Mouse (Mus musculus) lung, postnatal 25 days (tissue): ENCODE data around the gene Prf1.

ENCODE experiments used
- DNase-seq: peaks from one replicate; pipeline ENCODE4 v3.0.0; 2022; ENCODE audit warnings: low spot score

Prf1 gene

GRCm38 (mm10) chr10:61297477-61297876 lies at the start of gene Prf1:
Gene Prf1 (plus strand): TSS chr10:61297833.
- DNase-seq, result peak; percentile 39

- DNase-seq, result no peak
These were observed 49.0 kb upstream of the Prf1 start for GRCm38 (mm10) chr10:61248596-61249114.

GRCm38 (mm10) chr10:61249951-61250350 lies 47.7 kb upstream of the Prf1 start:
- no peak for DNase-seq

GRCm38 (mm10) chr10:61254761-61255160 lies 42.9 kb upstream of the Prf1 start:
- DNase-seq, result no peak

- no peak for DNase-seq
These were observed 42.4 kb upstream of the Prf1 start for GRCm38 (mm10) chr10:61255190-61255589.

GRCm38 (mm10) chr10:61256665-61257064 lies 41.0 kb upstream of the Prf1 start:
- DNase-seq, result no peak

GRCm38 (mm10) chr10:61258131-61258530 lies 39.5 kb upstream of the Prf1 start:
- DNase-seq, result no peak

GRCm38 (mm10) chr10:61261229-61262156 lies 36.1 kb upstream of the Prf1 start:
- DNase-seq, result no peak

- no peak for DNase-seq
These were observed 34.0 kb upstream of the Prf1 start for GRCm38 (mm10) chr10:61263606-61264005.

- DNase-seq, result no peak
These were observed 30.3 kb upstream of the Prf1 start for GRCm38 (mm10) chr10:61267378-61267777.

GRCm38 (mm10) chr10:61272089-61272626 lies 25.5 kb upstream of the Prf1 start:
- no peak for DNase-seq

- DNase-seq, result no peak
These were observed 25.0 kb upstream of the Prf1 start for GRCm38 (mm10) chr10:61272631-61273030.

- no peak for DNase-seq
These were observed 24.4 kb upstream of the Prf1 start, which contains the start of gene Adamts14 for GRCm38 (mm10) chr10:61273081-61273843. Gene Adamts14 (minus strand): TSS chr10:61273438.

GRCm38 (mm10) chr10:61273844-61274215 lies 23.8 kb upstream of the Prf1 start:
- DNase-seq, result no peak

GRCm38 (mm10) chr10:61274532-61274931 lies 23.1 kb upstream of the Prf1 start:
- no peak for DNase-seq

- DNase-seq, result peak; percentile 49
These were observed 21.9 kb upstream of the Prf1 start for GRCm38 (mm10) chr10:61275669-61276110.

GRCm38 (mm10) chr10:61277051-61277450 lies 20.6 kb upstream of the Prf1 start:
- DNase-seq, result no peak

GRCm38 (mm10) chr10:61277918-61278674 lies 19.5 kb upstream of the Prf1 start:
- DNase-seq, result peak; percentile 52

- no peak for DNase-seq
These were observed 16.5 kb upstream of the Prf1 start for GRCm38 (mm10) chr10:61281115-61281514.

- DNase-seq, result no peak
These were observed 13.3 kb upstream of the Prf1 start for GRCm38 (mm10) chr10:61284309-61284708.

GRCm38 (mm10) chr10:61285271-61285670 lies 12.4 kb upstream of the Prf1 start:
- peak; percentile 50 for DNase-seq

- no peak for DNase-seq
These were observed 11.4 kb upstream of the Prf1 start for GRCm38 (mm10) chr10:61286246-61286645.
